Mouse (Mus musculus): ENCODE data around the gene Inpp5a. TPM values are rescaled to one million over a fixed set of nuclear protein-coding genes. Genes with fewer than 3 reads are reported as not detected.

Inpp5a gene
- polyA plus RNA-seq, 1 experiment: 37.8 TPM

GRCm38 (mm10) chr7:139360890-139361559 is 27.9 kb upstream of the Inpp5a start:
- Histone ChIP-seq H3K79me2 (ENCODE audit: control insufficient read depth, insufficient read depth) (no peaks in the 10 kb centered on the region), H3K36me3 (ENCODE audit: control insufficient read depth, insufficient read depth) (no peaks in the 10 kb centered on the region), H3ac (ENCODE audit: control insufficient read depth, insufficient read length) (no peak overlapping the region), H3K27me3 (ENCODE audit: control insufficient read depth, insufficient read depth, insufficient read length) (no peaks in the 10 kb centered on the region), H3K4me3 (no peak overlapping the region), H3K4me2 (ENCODE audit: low read depth) (no peak overlapping the region)
- TF ChIP-seq MYOG (IDR thresholded peaks at IDR 0.05; ENCODE audit: control insufficient read depth in 1 of 3, insufficient read depth in 1 of 3, insufficient read length in 2 of 3, low read depth in 2 of 3) (peak in 2 of 3 experiments; percentile 24 to 29), MYOD1 (IDR thresholded peaks at IDR 0.05; ENCODE audit: control insufficient read depth in 1 of 3, insufficient read length in 2 of 3, low read depth in 2 of 3) (peak in 2 of 3 experiments; percentile 30 to 59), MAX (IDR thresholded peaks at IDR 0.05; ENCODE audit: low read depth) (no peak)

GRCm38 (mm10) chr7:139361799-139362198 is 27.1 kb upstream of the Inpp5a start:
- H3K79me2 ChIP-seq (ENCODE audit: control insufficient read depth, insufficient read depth): no peaks in the 10 kb centered on the region
- H3ac ChIP-seq (ENCODE audit: control insufficient read depth, insufficient read length): no peak overlapping the region
- no peak overlapping the region for H3K4me2 ChIP-seq (ENCODE audit: low read depth)
- no peak overlapping the region for H3K4me3 ChIP-seq
- no peaks in the 10 kb centered on the region for H3K36me3 ChIP-seq (ENCODE audit: control insufficient read depth, insufficient read depth)
- H3K27me3 ChIP-seq (ENCODE audit: control insufficient read depth, insufficient read depth, insufficient read length): no peaks in the 10 kb centered on the region
- TF ChIP-seq USF1 (IDR thresholded peaks at IDR 0.05; ENCODE audit: low read depth) (no peak), MYOD1 (IDR thresholded peaks at IDR 0.05; ENCODE audit: control insufficient read depth in 1 of 3, insufficient read length in 2 of 3, low read depth in 2 of 3) (no peak)

GRCm38 (mm10) chr7:139362514-139362913 is 26.4 kb upstream of the Inpp5a start:
- no peak overlapping the region for H3K4me3 ChIP-seq
- H3K27me3 ChIP-seq (ENCODE audit: control insufficient read depth, insufficient read depth, insufficient read length): no peaks in the 10 kb centered on the region
- no peak for TF ChIP-seq REST (IDR thresholded peaks at IDR 0.05; ENCODE audit: insufficient read depth, insufficient read length)
- TF ChIP-seq MYOD1 (IDR thresholded peaks at IDR 0.05; ENCODE audit: control insufficient read depth in 1 of 3, insufficient read length in 2 of 3, low read depth in 2 of 3): peak in 2 of 3 experiments; percentile 86 to 94
- TF ChIP-seq TCF12 (IDR thresholded peaks at IDR 0.05; ENCODE audit: insufficient read depth, poor library complexity, severe bottlenecking): peak; percentile 44
- TF ChIP-seq TCF3 (IDR thresholded peaks at IDR 0.05; ENCODE audit: insufficient read length, low read depth): peak; percentile 66
- TF ChIP-seq SRF (IDR thresholded peaks at IDR 0.05; ENCODE audit: control insufficient read depth, insufficient read length, low read depth): no peak
- TF ChIP-seq MYOG (IDR thresholded peaks at IDR 0.05; ENCODE audit: control insufficient read depth in 1 of 3, insufficient read depth in 1 of 3, insufficient read length in 2 of 3, low read depth in 2 of 3): peak; percentile 13 to 92 (median 83)
- TF ChIP-seq USF1 (IDR thresholded peaks at IDR 0.05; ENCODE audit: low read depth): no peak
- no peak for TF ChIP-seq POLR2A (IDR thresholded peaks at IDR 0.05; ENCODE audit: insufficient read length, low read depth)
- no peak for TF ChIP-seq CEBPB (IDR thresholded peaks at IDR 0.05; ENCODE audit: insufficient read depth, poor library complexity, severe bottlenecking)
- no peak for TF ChIP-seq MAX (IDR thresholded peaks at IDR 0.05; ENCODE audit: low read depth)
- no peak for TF ChIP-seq POLR2AphosphoS2 (IDR thresholded peaks at IDR 0.05; ENCODE audit: insufficient read length, low read depth)
- no peak for TF ChIP-seq E2F4 (IDR thresholded peaks at IDR 0.05; ENCODE audit: insufficient read depth)
- H3K79me2 ChIP-seq (ENCODE audit: control insufficient read depth, insufficient read depth): no peaks in the 10 kb centered on the region
- H3ac ChIP-seq (ENCODE audit: control insufficient read depth, insufficient read length): no peak overlapping the region
- H3K4me2 ChIP-seq (ENCODE audit: low read depth): no peak overlapping the region
- no peaks in the 10 kb centered on the region for H3K36me3 ChIP-seq (ENCODE audit: control insufficient read depth, insufficient read depth)

GRCm38 (mm10) chr7:139363281-139364004 is 25.5 kb upstream of the Inpp5a start:
- Histone ChIP-seq H3K36me3 (ENCODE audit: control insufficient read depth, insufficient read depth) (no peaks in the 10 kb centered on the region), H3K27me3 (ENCODE audit: control insufficient read depth, insufficient read depth, insufficient read length) (no peaks in the 10 kb centered on the region), H3K4me2 (ENCODE audit: low read depth) (peak overlapping the region; percentile 44), H3ac (ENCODE audit: control insufficient read depth, insufficient read length) (no peak overlapping the region), H3K79me2 (ENCODE audit: control insufficient read depth, insufficient read depth) (no peaks in the 10 kb centered on the region), H3K4me3 (no peak overlapping the region)
- TF ChIP-seq POLR2AphosphoS2 (IDR thresholded peaks at IDR 0.05; ENCODE audit: insufficient read length, low read depth) (no peak), REST (IDR thresholded peaks at IDR 0.05; ENCODE audit: insufficient read depth, insufficient read length) (no peak), USF1 (IDR thresholded peaks at IDR 0.05; ENCODE audit: low read depth) (no peak), CEBPB (IDR thresholded peaks at IDR 0.05; ENCODE audit: insufficient read depth, poor library complexity, severe bottlenecking) (no peak), TCF12 (IDR thresholded peaks at IDR 0.05; ENCODE audit: insufficient read depth, poor library complexity, severe bottlenecking) (no peak), MAX (IDR thresholded peaks at IDR 0.05; ENCODE audit: low read depth) (no peak), MYOD1 (IDR thresholded peaks at IDR 0.05; ENCODE audit: control insufficient read depth in 1 of 3, insufficient read length in 2 of 3, low read depth in 2 of 3) (no peak), MYOG (IDR thresholded peaks at IDR 0.05; ENCODE audit: control insufficient read depth in 1 of 3, insufficient read depth in 1 of 3, insufficient read length in 2 of 3, low read depth in 2 of 3) (no peak), SRF (IDR thresholded peaks at IDR 0.05; ENCODE audit: control insufficient read depth, insufficient read length, low read depth) (no peak), POLR2A (IDR thresholded peaks at IDR 0.05; ENCODE audit: insufficient read length, low read depth) (no peak), E2F4 (IDR thresholded peaks at IDR 0.05; ENCODE audit: insufficient read depth) (no peak), TCF3 (IDR thresholded peaks at IDR 0.05; ENCODE audit: insufficient read length, low read depth) (no peak)

GRCm38 (mm10) chr7:139364005-139364557 is 24.8 kb upstream of the Inpp5a start:
- TF ChIP-seq MYOG (IDR thresholded peaks at IDR 0.05; ENCODE audit: control insufficient read depth in 1 of 3, insufficient read depth in 1 of 3, insufficient read length in 2 of 3, low read depth in 2 of 3): peak in 2 of 3 experiments; percentile 55 to 60
- TF ChIP-seq TCF3 (IDR thresholded peaks at IDR 0.05; ENCODE audit: insufficient read length, low read depth): no peak
- peak in 2 of 3 experiments; percentile 31 to 66 for TF ChIP-seq MYOD1 (IDR thresholded peaks at IDR 0.05; ENCODE audit: control insufficient read depth in 1 of 3, insufficient read length in 2 of 3, low read depth in 2 of 3)
- no peak overlapping the region for H3K4me3 ChIP-seq

More at GRCm38 (mm10) chr7:139364005-139364557, 24.8 kb upstream of the Inpp5a start:
- Histone ChIP-seq H3K36me3 (ENCODE audit: control insufficient read depth, insufficient read depth) (no peaks in the 10 kb centered on the region), H3K27me3 (ENCODE audit: control insufficient read depth, insufficient read depth, insufficient read length) (no peaks in the 10 kb centered on the region), H3ac (ENCODE audit: control insufficient read depth, insufficient read length) (no peak overlapping the region), H3K79me2 (ENCODE audit: control insufficient read depth, insufficient read depth) (no peaks in the 10 kb centered on the region), H3K4me2 (ENCODE audit: low read depth) (peak overlapping the region; percentile 64)

Data from myocyte (in vitro differentiated cells).